Mouse (Mus musculus): ENCODE data around the gene Lrrc1. TPM values are rescaled to one million over a fixed set of nuclear protein-coding genes. Genes with fewer than 3 reads are reported as not detected.
A peak's percentile ranks its signal among the peaks of the same experiment; 100 is the strongest.

Lrrc1 gene
- polyA plus RNA-seq, 1 experiment, result 34.0 TPM

DNA sequence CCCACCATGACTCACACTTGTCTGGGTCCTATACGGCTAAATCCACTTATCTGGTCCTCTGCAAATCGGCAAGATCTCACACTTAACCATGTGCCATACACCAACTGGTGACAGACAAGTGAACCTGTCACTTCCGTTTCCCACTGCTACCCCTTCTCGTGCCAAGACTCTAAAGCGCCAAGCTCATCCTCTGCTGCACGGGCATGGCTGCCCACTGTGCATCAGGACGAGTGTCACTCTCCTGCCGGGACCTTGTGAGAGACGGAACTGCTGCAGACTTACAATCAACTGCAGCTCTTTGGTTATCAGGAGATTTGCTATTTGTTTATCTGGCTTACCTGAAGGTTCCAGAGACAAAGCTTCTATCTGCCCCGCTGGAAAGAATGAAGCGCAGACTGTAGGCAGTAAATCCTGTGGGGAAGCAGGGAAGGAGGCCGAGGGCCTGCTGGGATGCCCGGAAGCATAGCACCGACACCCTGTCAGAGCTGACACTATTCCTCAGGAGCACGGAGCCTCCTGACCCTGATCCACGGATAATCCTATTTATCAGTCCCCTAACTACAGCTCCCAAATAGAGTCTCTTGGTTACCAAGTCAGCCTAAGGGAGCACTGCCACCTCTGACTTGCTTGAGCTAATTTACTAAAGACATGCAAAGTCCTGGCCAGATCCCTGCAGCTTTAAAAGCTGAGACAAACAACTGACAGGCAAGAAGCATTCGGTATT is 9.5 kb downstream of the Lrrc1 start:
- DNase-seq, result no peak
- H3K36me3 ChIP-seq (ENCODE audit: control insufficient read depth, insufficient read depth, low read length), result no peaks in the 10 kb centered on the region
- H3K27me3 ChIP-seq (replicated peaks; ENCODE audit: control insufficient read depth, insufficient read depth, low read length), result no peaks in the 10 kb centered on the region
- H3K4me3 ChIP-seq (ENCODE audit: insufficient read depth, low read depth, low read length), result no peak overlapping the region
- H3K4me1 ChIP-seq (ENCODE audit: control insufficient read depth, insufficient read depth, low read length), result peaks cover 31% of the 10 kb centered on the region
- TF ChIP-seq POLR2A (IDR thresholded peaks at IDR 0.05; ENCODE audit: low read depth, low read length) (no peak), CTCF (conservative IDR thresholded peaks at IDR 0.05; ENCODE audit: insufficient read depth, insufficient read length, low read depth, low read length) (no peak)
- 77% methylated on average over 17 of the region's 17 CpGs for WGBS
- H3K27ac ChIP-seq (ENCODE audit: insufficient read depth, low read depth, low read length), result no peak overlapping the region

DNA sequence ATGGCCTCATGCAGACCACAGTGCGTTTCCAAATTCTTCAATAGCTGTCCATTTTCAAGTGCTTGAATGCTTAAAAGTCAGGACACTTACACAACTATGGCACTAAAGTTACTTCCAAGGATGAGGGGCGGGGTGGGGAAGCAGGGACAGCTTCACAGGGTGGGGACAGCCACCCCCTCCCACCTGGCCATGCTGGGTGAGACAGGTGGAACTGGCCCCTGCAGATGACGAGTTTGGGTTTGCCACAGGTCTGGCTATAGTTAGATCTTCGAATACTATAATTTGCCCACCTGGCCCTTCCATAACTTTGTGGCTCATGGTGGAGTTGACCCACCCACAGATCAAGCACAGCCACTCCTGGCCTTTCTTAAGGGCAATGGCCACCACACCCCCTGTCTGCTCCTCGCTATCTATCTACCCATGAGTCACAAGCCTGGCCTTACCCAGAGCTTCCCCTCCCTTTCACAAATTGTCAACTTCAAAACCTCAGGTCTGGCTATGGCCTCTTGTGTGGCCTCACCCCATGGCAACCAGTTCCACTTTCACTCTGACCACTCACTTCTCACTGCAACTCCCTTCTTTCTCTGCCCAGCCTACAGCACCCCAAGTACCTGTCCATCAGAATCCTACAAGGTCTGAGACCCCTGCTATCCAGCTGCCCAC is 16.2 kb downstream of the Lrrc1 start:
- TF ChIP-seq CTCF (conservative IDR thresholded peaks at IDR 0.05; ENCODE audit: insufficient read depth, insufficient read length, low read depth, low read length), result no peak
- no peak for TF ChIP-seq POLR2A (IDR thresholded peaks at IDR 0.05; ENCODE audit: low read depth, low read length)
- Histone ChIP-seq H3K27ac (ENCODE audit: insufficient read depth, low read depth, low read length) (no peak overlapping the region), H3K4me3 (ENCODE audit: insufficient read depth, low read depth, low read length) (no peak overlapping the region), H3K4me1 (ENCODE audit: control insufficient read depth, insufficient read depth, low read length) (no peaks in the 10 kb centered on the region; the same call in 1 of the 2 replicates), H3K27me3 (replicated peaks; ENCODE audit: control insufficient read depth, insufficient read depth, low read length) (no peaks in the 10 kb centered on the region), H3K36me3 (ENCODE audit: control insufficient read depth, insufficient read depth, low read length) (no peaks in the 10 kb centered on the region)
- no peak for DNase-seq
- WGBS, result 95% methylated on average over 5 of the region's 5 CpGs

DNA sequence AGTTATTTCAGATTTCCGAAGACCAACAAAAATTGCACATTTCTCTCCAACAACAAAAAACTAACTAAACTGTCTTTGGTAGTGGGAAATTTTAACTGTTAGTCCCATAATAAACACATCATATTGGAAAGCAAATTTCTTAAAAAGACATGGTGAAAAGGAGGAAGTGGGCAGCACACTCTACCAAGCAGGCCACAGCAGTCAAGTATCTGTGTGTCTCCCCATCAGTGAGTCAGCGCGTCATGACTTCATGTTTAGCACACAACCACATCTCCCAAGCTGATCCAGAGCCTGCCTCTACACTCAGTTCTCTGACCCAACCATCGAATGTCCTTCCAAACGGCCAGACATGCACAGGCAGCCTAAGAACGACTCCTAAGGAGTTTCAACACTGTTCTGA is 17.5 kb downstream of the Lrrc1 start:
- H3K4me1 ChIP-seq (ENCODE audit: control insufficient read depth, insufficient read depth, low read length), result no peaks in the 10 kb centered on the region; the same call in 1 of the 2 replicates
- no peaks in the 10 kb centered on the region for H3K27me3 ChIP-seq (replicated peaks; ENCODE audit: control insufficient read depth, insufficient read depth, low read length)
- H3K36me3 ChIP-seq (ENCODE audit: control insufficient read depth, insufficient read depth, low read length), result no peaks in the 10 kb centered on the region
- no peak overlapping the region for H3K27ac ChIP-seq (ENCODE audit: insufficient read depth, low read depth, low read length)
- WGBS, result 78% methylated on average over 6 of the region's 6 CpGs
- no peak overlapping the region for H3K4me3 ChIP-seq (ENCODE audit: insufficient read depth, low read depth, low read length)
- no peak for DNase-seq
- TF ChIP-seq POLR2A (IDR thresholded peaks at IDR 0.05; ENCODE audit: low read depth, low read length), result no peak
- TF ChIP-seq CTCF (conservative IDR thresholded peaks at IDR 0.05; ENCODE audit: insufficient read depth, insufficient read length, low read depth, low read length), result no peak

DNA sequence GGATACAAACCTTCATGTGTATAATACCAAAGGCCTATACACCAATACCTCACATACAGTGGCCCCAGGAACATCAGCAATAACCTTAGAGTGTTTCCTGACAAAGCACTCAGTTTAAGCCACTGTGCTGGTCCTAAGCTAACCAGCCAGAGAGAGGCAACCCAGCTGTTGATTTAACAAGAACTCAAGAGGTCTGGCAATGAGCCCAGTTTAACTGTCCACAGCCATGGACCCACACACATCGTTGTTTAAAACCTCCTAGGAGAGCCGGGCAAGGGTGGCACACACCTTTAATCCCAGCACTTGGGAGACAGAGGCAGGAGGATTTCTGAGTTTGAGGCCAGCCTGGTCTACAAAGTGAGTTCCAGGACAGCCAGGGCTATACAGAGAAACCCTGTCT is 18.0 kb downstream of the Lrrc1 start:
- Histone ChIP-seq H3K27me3 (replicated peaks; ENCODE audit: control insufficient read depth, insufficient read depth, low read length) (no peaks in the 10 kb centered on the region), H3K4me1 (ENCODE audit: control insufficient read depth, insufficient read depth, low read length) (no peaks in the 10 kb centered on the region; the same call in 1 of the 2 replicates), H3K27ac (ENCODE audit: insufficient read depth, low read depth, low read length) (no peak overlapping the region), H3K36me3 (ENCODE audit: control insufficient read depth, insufficient read depth, low read length) (no peaks in the 10 kb centered on the region), H3K4me3 (ENCODE audit: insufficient read depth, low read depth, low read length) (no peak overlapping the region)
- peak; percentile 71 for DNase-seq
- TF ChIP-seq POLR2A (IDR thresholded peaks at IDR 0.05; ENCODE audit: low read depth, low read length), result no peak
- TF ChIP-seq CTCF (conservative IDR thresholded peaks at IDR 0.05; ENCODE audit: insufficient read depth, insufficient read length, low read depth, low read length), result no peak
- WGBS, result 13% methylated on average over 2 of the region's 2 CpGs

DNA sequence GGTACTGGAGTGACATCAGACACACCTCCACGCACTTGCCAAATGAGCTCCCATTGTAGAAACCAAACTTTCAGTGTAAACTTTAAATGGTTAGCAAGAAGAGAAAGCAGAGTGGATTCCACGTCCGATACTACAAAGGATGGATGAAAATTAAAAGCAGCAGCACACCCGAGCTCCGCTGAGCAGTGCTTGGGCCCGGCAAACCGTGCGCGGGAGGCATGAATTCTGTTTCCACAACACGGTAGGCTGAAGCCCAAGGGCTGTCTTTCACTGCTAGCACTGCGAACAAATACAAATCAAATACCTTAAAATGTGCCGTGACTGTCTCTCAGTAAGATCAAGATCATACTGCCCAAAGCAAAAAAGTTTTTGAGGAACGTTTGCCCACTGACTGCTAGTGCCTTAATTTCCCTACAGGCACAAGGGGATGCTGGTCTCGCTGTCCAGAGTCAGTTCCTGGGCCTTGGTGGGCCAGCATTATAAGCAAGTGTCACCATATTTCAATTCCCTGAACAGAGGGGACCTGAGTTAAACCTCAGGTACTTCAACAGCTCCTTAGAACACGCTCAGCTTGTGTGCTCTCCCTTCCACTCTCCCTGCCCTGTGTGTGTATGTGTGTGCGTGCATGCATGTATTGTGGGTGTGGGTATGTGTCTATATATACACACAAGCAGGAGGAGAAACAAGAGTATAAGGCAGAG is 18.9 kb downstream of the Lrrc1 start:
- TF ChIP-seq POLR2A (IDR thresholded peaks at IDR 0.05; ENCODE audit: low read depth, low read length), result no peak
- no peak for TF ChIP-seq CTCF (conservative IDR thresholded peaks at IDR 0.05; ENCODE audit: insufficient read depth, insufficient read length, low read depth, low read length)
- Histone ChIP-seq H3K27ac (ENCODE audit: insufficient read depth, low read depth, low read length) (no peak overlapping the region), H3K27me3 (replicated peaks; ENCODE audit: control insufficient read depth, insufficient read depth, low read length) (no peaks in the 10 kb centered on the region), H3K4me1 (ENCODE audit: control insufficient read depth, insufficient read depth, low read length) (no peaks in the 10 kb centered on the region; the same call in 1 of the 2 replicates), H3K4me3 (ENCODE audit: insufficient read depth, low read depth, low read length) (no peak overlapping the region), H3K36me3 (ENCODE audit: control insufficient read depth, insufficient read depth, low read length) (no peaks in the 10 kb centered on the region)
- DNase-seq, result no peak
- 77% methylated on average over 16 of the region's 16 CpGs for WGBS

DNA sequence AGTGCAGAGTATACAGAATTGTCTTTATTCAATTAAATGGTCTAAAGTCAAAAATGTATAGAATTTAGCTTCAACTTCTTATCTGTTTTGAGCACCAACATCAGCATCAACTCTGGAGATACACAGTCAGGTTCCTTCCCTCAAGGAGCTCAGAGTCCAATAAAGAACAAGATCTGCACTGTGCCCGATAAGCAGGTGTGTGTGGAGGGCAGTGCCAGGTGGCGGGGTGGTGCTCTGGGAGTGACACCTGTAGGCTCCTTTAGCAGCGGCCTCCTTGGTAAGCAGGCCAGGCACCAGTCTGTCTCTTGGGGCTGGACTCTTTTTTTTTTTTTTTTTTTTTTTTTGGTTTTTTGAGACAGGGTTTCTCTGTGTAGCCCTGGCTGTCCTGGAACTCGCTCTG is 20.9 kb downstream of the Lrrc1 start:
- H3K4me3 ChIP-seq (ENCODE audit: insufficient read depth, low read depth, low read length), result no peak overlapping the region
- TF ChIP-seq POLR2A (IDR thresholded peaks at IDR 0.05; ENCODE audit: low read depth, low read length), result no peak
- TF ChIP-seq CTCF (conservative IDR thresholded peaks at IDR 0.05; ENCODE audit: insufficient read depth, insufficient read length, low read depth, low read length), result no peak
- no peaks in the 10 kb centered on the region for H3K4me1 ChIP-seq (ENCODE audit: control insufficient read depth, insufficient read depth, low read length)
- DNase-seq, result no peak
- H3K27ac ChIP-seq (ENCODE audit: insufficient read depth, low read depth, low read length), result no peak overlapping the region
- WGBS, result 93% methylated on average over 4 of the region's 4 CpGs
- H3K36me3 ChIP-seq (ENCODE audit: control insufficient read depth, insufficient read depth, low read length), result no peaks in the 10 kb centered on the region
- no peaks in the 10 kb centered on the region for H3K27me3 ChIP-seq (replicated peaks; ENCODE audit: control insufficient read depth, insufficient read depth, low read length)

DNA sequence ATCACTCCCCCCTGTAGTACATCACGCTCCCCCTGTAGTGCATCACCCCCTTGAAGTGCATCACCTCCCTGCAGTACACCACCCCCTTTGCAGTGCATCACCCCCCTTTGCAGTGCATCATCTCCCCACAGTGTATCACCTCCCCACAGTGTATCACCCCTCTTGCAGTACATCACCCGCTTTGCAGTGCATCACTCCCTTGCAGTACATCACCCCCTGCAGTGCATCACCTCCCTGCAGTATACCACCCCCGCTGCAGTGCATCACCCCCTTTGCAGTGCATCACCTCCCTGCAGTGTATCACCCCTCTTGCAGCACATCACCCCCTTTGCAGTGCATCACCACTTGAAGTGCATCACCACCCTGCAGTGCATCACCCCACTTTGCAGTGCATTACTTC is 22.2 kb downstream of the Lrrc1 start:
- DNase-seq, result no peak
- no peak for TF ChIP-seq CTCF (conservative IDR thresholded peaks at IDR 0.05; ENCODE audit: insufficient read depth, insufficient read length, low read depth, low read length)
- no peak for TF ChIP-seq POLR2A (IDR thresholded peaks at IDR 0.05; ENCODE audit: low read depth, low read length)
- Histone ChIP-seq H3K27ac (ENCODE audit: insufficient read depth, low read depth, low read length) (no peak overlapping the region), H3K4me3 (ENCODE audit: insufficient read depth, low read depth, low read length) (no peak overlapping the region), H3K4me1 (ENCODE audit: control insufficient read depth, insufficient read depth, low read length) (no peaks in the 10 kb centered on the region), H3K27me3 (replicated peaks; ENCODE audit: control insufficient read depth, insufficient read depth, low read length) (no peaks in the 10 kb centered on the region), H3K36me3 (ENCODE audit: control insufficient read depth, insufficient read depth, low read length) (no peaks in the 10 kb centered on the region)
- 97% methylated on average over 3 of the region's 3 CpGs for WGBS

All from kidney, adult 2 months (tissue).